Mouse (Mus musculus) lung, adult 2 months (tissue): ENCODE measurements around the gene Guca1a. TPM values are rescaled to one million over a fixed set of nuclear protein-coding genes. Genes with fewer than 3 reads are reported as not detected.

Source experiments
- DNase-seq: peaks from one replicate; pipeline ENCODE4 v3.0.0; 2022
- H3K4me1 ChIP-seq: fragments of 200-500 bp; 2 replicates; pipeline ENCODE4 v1.6.1; 2011; ENCODE audit warnings: low read length; ENCODE audit not compliant: control insufficient read depth, insufficient read depth
- H3K4me3 ChIP-seq: fragments of 200-500 bp; replicated peaks from 2 replicates; pipeline ENCODE3; 2011; ENCODE audit warnings: low read depth, mild to moderate bottlenecking, control low read depth, low read length; ENCODE audit errors: extremely low read depth
- CTCF ChIP-seq: fragments of 200-500 bp; IDR thresholded peaks from 2 replicates; pipeline ENCODE4 v1.5.1; 2011; ENCODE audit warnings: mild to moderate bottlenecking, low read length, control low read depth; ENCODE audit not compliant: insufficient read depth
- POLR2A ChIP-seq: fragments of 200-500 bp; IDR thresholded peaks from 2 replicates; pipeline ENCODE4 v1.6.1; 2011; ENCODE audit warnings: low read depth, mild to moderate bottlenecking, control low read depth, low read length, borderline replicate concordance; ENCODE audit errors: extremely low read depth
- WGBS: fragments of 180-500 bp; shearing (Covaris S2); methylation state at CpG from one replicate; pipeline ENCODE4 v1.1.7; 2018; 5-methylcytosine and 5-hydroxymethylcytosine counted together
- polyA plus RNA-seq: library from polyadenylated mRNA; depleted of rRNA; stranded (reverse); fragments of >200 nt; gene quantifications from 2 replicates; pipeline ENCODE4 v1.2.3, GENCODE M21; 2012; rRNA removed

Guca1a gene
- polyA plus RNA-seq, 1 experiment: 2.9 TPM

- H3K4me3 ChIP-seq: no peak overlapping the region
- 40% methylated on average over 6 of the region's 6 CpGs for WGBS
- TF ChIP-seq POLR2A (no peak), CTCF (peak; percentile 69)
- DNase-seq: peak; percentile 50
- H3K4me1 ChIP-seq: no peaks in the 10 kb centered on the region
Observed at GRCm38 (mm10) chr17:47359964-47360363, 40.4 kb downstream of the Guca1a start.

- DNase-seq: no peak
- no peak for TF ChIP-seq POLR2A
- TF ChIP-seq CTCF: no peak
- WGBS: 94% methylated on average over 3 of the region's 3 CpGs
- no peaks in the 10 kb centered on the region for H3K4me1 ChIP-seq
- no peak overlapping the region for H3K4me3 ChIP-seq
Observed at GRCm38 (mm10) chr17:47349721-47350319, 50.6 kb downstream of the Guca1a start.

Other genes with a start within 250 kb of the Guca1a start
- gene Mrps10, start 31.7 kb downstream of the Guca1a start, polyA plus RNA-seq: 15.5 and 18.8 TPM in 2 replicates
- gene Guca1b, start 15.2 kb downstream of the Guca1a start, polyA plus RNA-seq: 1.0 and 1.3 TPM in 2 replicates
- 9.2 and 13.0 TPM in 2 replicates for gene AI661453, start 36.0 kb upstream of the Guca1a start, polyA plus RNA-seq
- 0.14 and 0.20 TPM in 2 replicates for gene 1700001C19Rik, start 36.8 kb upstream of the Guca1a start, polyA plus RNA-seq
- gene Taf8, start 101.7 kb upstream of the Guca1a start, polyA plus RNA-seq: 25.7 and 32.2 TPM in 2 replicates
- gene Ccnd3, start 104.5 kb upstream of the Guca1a start, polyA plus RNA-seq: 202 and 229 TPM in 2 replicates
- 7.4 and 9.8 TPM in 2 replicates for gene Bysl, start 210.9 kb upstream of the Guca1a start, polyA plus RNA-seq
- gene Med20, start 211.0 kb upstream of the Guca1a start, polyA plus RNA-seq: 20.0 and 27.3 TPM in 2 replicates
- 0.45 and 0.52 TPM in 2 replicates for gene Gm20517, start 211.0 kb upstream of the Guca1a start, polyA plus RNA-seq
- gene Usp49, start 230.1 kb upstream of the Guca1a start, polyA plus RNA-seq: 6.4 and 6.7 TPM in 2 replicates